12 mouse cellular contexts compared by ENCODE assay signal in genomic region chr6:31146779-31147178, GRCm38 (mm10).
DNase-seq lines count a peak whose midpoint lies in the region; ATAC-seq and TF ChIP-seq lines count a peak whose summit lies in the region.
"Had no signal": no experiment of that assay in that cellular context is flagged by ENCODE, and none has a peak within 500 bp of the region (broad histone marks: within the 10 kb centered on the region; RNA-seq: fewer than 3 reads in every experiment).

No protein-coding gene starts in this region.

- no peak for TF ChIP-seq CTCF in layer of hippocampus, adult 2 months (conservative IDR thresholded peaks at IDR 0.05)

- no peak overlapping the region for H3K4me3 ChIP-seq in layer of hippocampus, adult 2 months
- H3K4me3 ChIP-seq: embryonic facial prominence, embryonic 13.5 days; midbrain, embryonic 10.5 days had no signal

- peak; percentile 53 for ATAC-seq in CD4-positive, CD25-positive, alpha-beta regulatory T cell, adult 4 months

- intact Hi-C loops in left cerebral cortex, postnatal 14 days (cut with DNase I), result no loop called here

- no peak for DNase-seq in layer of hippocampus, adult 2 months (ENCODE audit: low spot score in 2 of 2)
- DNase-seq in layer of hippocampus, postnatal 36 days, result no peak
- DNase-seq in kidney, adult 18-20 months, result peak; percentile 63
- peak; percentile 43 to 64 for DNase-seq in kidney, postnatal 4 days
- DNase-seq in left cerebral cortex, postnatal 14 days (ENCODE audit: low spot score in 2 of 2), result no peak
- no peak for DNase-seq in frontal cortex, adult 2 months (ENCODE audit: extremely low spot score in 1 of 2, low spot score in 1 of 2)
- DNase-seq: cerebellum, adult 9-11 months; heart, postnatal 36 days had no signal

- peak overlapping the region; percentile 91 for H3K27ac ChIP-seq in layer of hippocampus, adult 2 months
- H3K27ac ChIP-seq: embryonic facial prominence, embryonic 13.5 days; liver, embryonic 14.5 days; midbrain, embryonic 10.5 days had no signal

Comparison
In these comparisons a context has a peak if more than half of its experiments do, and no peak if none do; other contexts are left out.
1. DNase-seq: peak in kidney, adult 18-20 months (single experiment) and kidney, postnatal 4 days (2 of 2); none in layer of hippocampus, adult 2 months (0 of 2), layer of hippocampus, postnatal 36 days (0 of 2), left cerebral cortex, postnatal 14 days (0 of 2) and frontal cortex, adult 2 months (0 of 2).